Mouse (Mus musculus) lung, postnatal 0 days (tissue): ENCODE measurements around the gene Vav3.

Experiments used
- CTCF ChIP-seq: IDR thresholded peaks from 2 replicates; pipeline ENCODE4 v1.5.1; 2016; ENCODE audit warnings: antibody characterized with exemption, mild to moderate bottlenecking
- EP300 ChIP-seq: IDR thresholded peaks from 2 replicates; pipeline ENCODE4 v1.6.1; 2016; ENCODE audit warnings: antibody characterized with exemption, mild to moderate bottlenecking, control low read depth

DNA sequence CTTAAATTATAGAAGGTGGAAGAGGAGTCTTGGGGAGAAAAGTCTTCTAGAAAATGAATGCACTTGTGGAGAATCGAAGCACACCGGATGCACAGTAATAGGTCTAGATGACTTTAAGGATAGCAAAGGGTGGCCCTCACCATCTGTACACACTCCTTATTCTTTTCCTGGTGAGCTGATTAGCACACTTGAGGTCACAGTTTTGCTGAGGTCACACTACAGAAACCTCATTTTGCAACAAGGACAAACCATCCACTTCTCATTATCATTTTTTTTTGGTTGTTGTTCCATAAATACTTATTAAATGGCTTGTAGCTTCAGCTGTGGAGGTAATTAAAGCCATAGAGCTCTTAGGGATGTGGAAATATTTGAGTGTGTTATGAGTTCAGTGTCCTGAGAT, 25.4 kb downstream of the Vav3 start:
- no peak for TF ChIP-seq CTCF
- TF ChIP-seq EP300: no peak
